Mouse (Mus musculus) lung, embryonic 14.5 days (tissue): Measurements from ENCODE around the gene Tmem256. TPM values are rescaled to one million over a fixed set of nuclear protein-coding genes. Genes with fewer than 3 reads are reported as not detected.
A peak's percentile ranks its signal among the peaks of the same experiment; 100 is the strongest.

Experiments used
- ATAC-seq: fragments of 200-750 bp; cut with Nextera tagmentation; 2 replicates; pipeline ENCODE4 v1.8.0; 2017; ENCODE audit warnings: mild to moderate bottlenecking, moderate TSS enrichment, moderate library complexity; ENCODE audit not compliant: insufficient read depth
- DNase-seq: peaks from one replicate; pipeline ENCODE4 v3.0.0-alpha.2; 2015
- H3K27ac ChIP-seq: fragments of 300-500 bp; sonication (generic); 2 replicates; pipeline ENCODE4 v1.5.1; 2014; ENCODE audit warnings: low read depth, mild to moderate bottlenecking, moderate library complexity
- H3K27me3 ChIP-seq: fragments of 300-500 bp; sonication (generic); 2 replicates; pipeline ENCODE4 v1.6.1; 2014; ENCODE audit warnings: low read length, control low read depth; ENCODE audit not compliant: insufficient read depth
- H3K36me3 ChIP-seq: fragments of 300-500 bp; sonication (generic); 2 replicates; pipeline ENCODE4 v1.6.1; 2014; ENCODE audit warnings: control low read depth; ENCODE audit not compliant: insufficient read depth
- H3K4me1 ChIP-seq: fragments of 300-500 bp; sonication (generic); 2 replicates; pipeline ENCODE4 v1.6.1; 2014; ENCODE audit warnings: antibody characterized with exemption, control low read depth; ENCODE audit not compliant: insufficient read depth
- H3K4me2 ChIP-seq: fragments of 300-500 bp; sonication (generic); 2 replicates; pipeline ENCODE4 v1.6.1; 2014; ENCODE audit warnings: mild to moderate bottlenecking
- H3K4me3 ChIP-seq: fragments of 300-500 bp; sonication (generic); 2 replicates; pipeline ENCODE4 v1.5.1; 2014; ENCODE audit warnings: low read depth, low read length
- H3K9ac ChIP-seq: fragments of 300-500 bp; sonication (generic); 2 replicates; pipeline ENCODE4 v1.6.1; 2014
- H3K9me3 ChIP-seq: fragments of 300-500 bp; sonication (generic); 2 replicates; pipeline ENCODE4 v1.6.1; 2016; ENCODE audit warnings: low read depth, low read length, control low read depth
- CTCF ChIP-seq: IDR thresholded peaks from 2 replicates; pipeline ENCODE4 v1.5.1; 2016; ENCODE audit warnings: antibody characterized with exemption, low read depth
- WGBS: fragments of 180-500 bp; shearing (Covaris S2); extraction: QIAGEN DNeasy Blood & Tissue Kit; methylation state at CpG from one replicate; pipeline ENCODE4 v1.1.7; 2014; 5-methylcytosine and 5-hydroxymethylcytosine counted together
- polyA plus RNA-seq: library from polyadenylated mRNA; unstranded; fragments of >200 nt; fragmentation: Nextera tagmentation; extraction: Ambion mirVana; gene quantifications from 2 replicates; pipeline ENCODE4 v1.2.1, GENCODE M21; 2014

Gene Tmem256
- polyA plus RNA-seq, 1 experiment from 2014 or later: 443 TPM

DNA sequence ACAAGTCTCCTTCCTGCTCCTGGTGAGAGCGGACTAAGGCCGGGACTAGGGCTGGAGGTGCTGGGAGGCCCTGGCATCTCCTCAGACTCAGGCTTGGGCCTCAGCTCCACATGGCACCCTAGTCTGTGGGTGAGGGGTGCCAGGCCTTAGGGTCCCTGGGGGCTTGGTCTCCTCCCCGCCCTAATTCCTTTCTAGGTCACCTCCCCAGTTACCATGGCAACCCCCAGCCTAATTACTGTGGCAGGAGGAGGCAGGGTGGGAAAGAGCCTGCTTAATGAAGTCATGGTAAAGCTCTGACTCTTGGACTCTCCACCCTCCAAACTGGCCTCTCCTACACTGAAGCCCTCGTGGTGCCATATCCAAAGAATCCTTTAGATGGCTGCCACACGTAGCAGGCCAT lies 9.5 kb upstream of the Tmem256 start:
- ATAC-seq: no peak
- TF ChIP-seq CTCF: no peak
- H3K4me3 ChIP-seq: no peak overlapping the region
- H3K9me3 ChIP-seq: no peaks in the 10 kb centered on the region
- H3K4me2 ChIP-seq: no peak overlapping the region
- no peak overlapping the region for H3K9ac ChIP-seq
- DNase-seq: no peak
- H3K27ac ChIP-seq: no peak overlapping the region
- H3K36me3 ChIP-seq: peaks cover 71% of the 10 kb centered on the region
- 73% methylated on average over 5 of the region's 5 CpGs for WGBS
- H3K27me3 ChIP-seq: peaks cover 4% of the 10 kb centered on the region; the same call in 1 of the 2 replicates
- H3K4me1 ChIP-seq: peaks cover 3% of the 10 kb centered on the region; the same call in 1 of the 2 replicates

DNA sequence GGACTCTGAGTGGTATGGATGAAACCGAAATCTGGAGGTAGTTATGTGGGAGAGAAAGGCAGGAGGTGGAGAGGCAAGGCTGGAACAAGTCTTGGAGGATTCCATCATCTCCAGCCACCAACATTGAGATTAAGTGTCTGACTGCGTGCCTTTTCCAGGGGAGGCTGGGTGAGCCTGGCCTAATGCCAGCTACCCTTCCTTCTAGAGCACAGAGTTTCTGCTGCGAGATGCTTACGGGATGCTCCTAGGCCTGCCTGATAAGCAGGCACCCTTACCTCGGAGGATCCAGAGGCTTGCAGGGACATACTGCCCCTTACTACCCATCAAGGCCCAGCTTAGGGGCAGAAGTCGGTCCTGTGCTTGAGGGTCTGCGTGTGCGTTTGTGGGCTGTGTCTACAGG lies 4.8 kb upstream of the Tmem256 start:
- no peak overlapping the region for H3K27ac ChIP-seq
- DNase-seq: no peak

DNA sequence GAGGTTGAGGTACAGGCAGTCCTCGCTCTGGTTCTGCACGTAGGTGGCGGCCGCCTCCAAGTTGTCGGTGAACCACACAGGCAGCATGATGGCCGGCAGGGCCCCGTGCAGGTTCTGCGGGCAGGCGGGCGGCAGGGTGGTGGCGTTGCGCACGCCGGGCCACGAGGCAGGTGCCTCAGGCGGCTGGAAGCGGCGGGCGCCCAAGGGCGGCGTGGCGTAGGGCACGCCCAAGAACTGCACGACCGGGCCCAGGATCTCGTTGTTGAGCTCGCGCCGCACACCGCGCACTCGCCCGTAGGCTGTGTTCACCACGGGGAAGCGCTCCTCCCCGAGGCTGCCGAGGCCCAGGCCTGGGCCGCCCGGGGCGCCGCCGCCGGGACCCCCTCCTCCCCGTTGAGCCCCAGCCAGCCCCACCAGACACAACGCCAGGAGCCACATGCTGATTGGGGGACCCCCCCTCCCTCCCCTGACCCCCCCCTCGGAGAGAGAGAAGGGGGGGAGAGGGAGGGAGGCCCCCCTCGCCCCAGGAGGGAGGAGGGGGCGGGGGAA lies 4.2 kb upstream of the Tmem256 start:
- no peak overlapping the region for H3K27ac ChIP-seq
- peaks cover 14% of the 10 kb centered on the region; the same call in 1 of the 2 replicates for H3K27me3 ChIP-seq
- ATAC-seq: no peak
- WGBS: 8% methylated on average over 46 of the region's 48 CpGs
- no peaks in the 10 kb centered on the region for H3K9me3 ChIP-seq
- peaks cover 27% of the 10 kb centered on the region for H3K36me3 ChIP-seq
- peak overlapping the region; percentile 55 for H3K9ac ChIP-seq
- peaks cover 16% of the 10 kb centered on the region; the same call in 1 of the 2 replicates for H3K4me1 ChIP-seq
- TF ChIP-seq CTCF: no peak
- H3K4me3 ChIP-seq: peak overlapping the region; percentile 73
- peak overlapping the region; percentile 75 for H3K4me2 ChIP-seq
- peak; percentile 60 for DNase-seq

More for the DNA sequence above, 4.8 kb upstream of the Tmem256 start:
- Histone ChIP-seq H3K27me3 (peaks cover 14% of the 10 kb centered on the region; the same call in 1 of the 2 replicates), H3K4me3 (peak overlapping the region; percentile 73), H3K4me2 (peak overlapping the region; percentile 75), H3K9me3 (no peaks in the 10 kb centered on the region), H3K36me3 (peaks cover 32% of the 10 kb centered on the region), H3K4me1 (peaks cover 16% of the 10 kb centered on the region; the same call in 1 of the 2 replicates), H3K9ac (peak overlapping the region; percentile 55)
- no peak for ATAC-seq
- no peak for TF ChIP-seq CTCF
- 51% methylated on average over 8 of the region's 8 CpGs for WGBS

DNA sequence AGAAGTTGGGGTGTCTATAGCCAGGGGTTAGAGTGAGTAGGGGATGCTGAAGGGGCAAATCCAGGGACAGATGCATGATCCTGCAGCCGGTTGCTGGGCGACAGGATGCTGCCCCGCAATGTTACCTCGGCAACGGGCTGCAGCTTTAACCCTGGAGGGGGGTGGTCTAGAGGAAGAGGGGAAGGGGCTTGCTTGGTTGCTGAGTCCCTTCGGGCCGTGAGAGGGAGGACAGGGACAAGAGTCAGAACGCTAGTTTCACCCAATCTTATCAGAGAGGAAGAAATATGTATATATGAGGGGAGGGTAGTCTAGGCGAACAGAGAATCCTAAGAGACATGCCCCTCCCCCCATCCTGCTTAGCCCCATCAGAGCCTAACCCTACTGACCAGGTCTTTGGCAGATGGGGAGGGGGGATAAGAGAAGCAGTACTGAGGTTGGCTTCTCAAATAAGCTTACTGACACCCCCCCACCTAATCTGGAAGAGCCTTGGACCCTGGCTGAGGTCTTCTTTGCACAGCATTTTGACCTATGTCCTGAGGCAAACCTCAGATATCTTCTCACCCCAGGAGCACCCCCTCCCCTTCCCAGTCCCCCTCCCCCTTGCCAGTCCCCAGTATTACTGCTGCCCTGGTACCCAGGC lies 2.9 kb upstream of the Tmem256 start:
- no peak for TF ChIP-seq CTCF
- H3K27ac ChIP-seq: no peak overlapping the region
- H3K9me3 ChIP-seq: no peaks in the 10 kb centered on the region
- H3K4me3 ChIP-seq: peak overlapping the region; percentile 73; the same call in 1 of the 2 replicates
- DNase-seq: no peak
- H3K27me3 ChIP-seq: peaks cover 14% of the 10 kb centered on the region; the same call in 1 of the 2 replicates
- peaks cover 21% of the 10 kb centered on the region for H3K36me3 ChIP-seq
- peak overlapping the region; percentile 75 for H3K4me2 ChIP-seq
- H3K4me1 ChIP-seq: peaks cover 19% of the 10 kb centered on the region; the same call in 1 of the 2 replicates
- 8% methylated on average over 9 of the region's 9 CpGs for WGBS
- H3K9ac ChIP-seq: peak overlapping the region; percentile 20
- no peak for ATAC-seq

DNA sequence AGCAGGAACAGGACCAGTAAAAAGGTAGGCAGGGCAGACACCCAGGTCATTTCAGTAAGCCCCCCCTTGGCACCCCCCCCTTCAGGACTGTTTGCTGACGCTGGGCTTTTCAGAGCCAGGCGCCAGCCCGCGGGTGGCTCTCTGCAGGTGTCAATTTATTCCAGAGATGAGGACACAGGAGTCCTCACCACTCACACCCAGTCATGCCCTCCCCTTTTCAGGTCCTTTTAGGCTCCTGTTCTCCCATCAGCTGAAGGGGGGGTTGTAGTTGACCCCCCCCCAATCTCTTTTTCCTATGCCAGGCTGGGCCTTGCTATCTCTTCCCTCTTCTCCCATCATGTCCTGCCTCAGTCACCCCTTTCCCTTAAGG lies 2.4 kb upstream of the Tmem256 start:
- peak overlapping the region; percentile 75 for H3K4me2 ChIP-seq
- peak overlapping the region; percentile 73 for H3K4me3 ChIP-seq
- H3K9ac ChIP-seq: peak overlapping the region; percentile 20; the same call in 1 of the 2 replicates
- no peaks in the 10 kb centered on the region for H3K9me3 ChIP-seq
- peaks cover 21% of the 10 kb centered on the region for H3K36me3 ChIP-seq
- 8% methylated on average over 3 of the region's 4 CpGs for WGBS
- H3K4me1 ChIP-seq: peaks cover 19% of the 10 kb centered on the region; the same call in 1 of the 2 replicates
- H3K27ac ChIP-seq: no peak overlapping the region
- DNase-seq (no peak), ATAC-seq (no peak)
- TF ChIP-seq CTCF: no peak
- H3K27me3 ChIP-seq: peaks cover 14% of the 10 kb centered on the region; the same call in 1 of the 2 replicates

DNA sequence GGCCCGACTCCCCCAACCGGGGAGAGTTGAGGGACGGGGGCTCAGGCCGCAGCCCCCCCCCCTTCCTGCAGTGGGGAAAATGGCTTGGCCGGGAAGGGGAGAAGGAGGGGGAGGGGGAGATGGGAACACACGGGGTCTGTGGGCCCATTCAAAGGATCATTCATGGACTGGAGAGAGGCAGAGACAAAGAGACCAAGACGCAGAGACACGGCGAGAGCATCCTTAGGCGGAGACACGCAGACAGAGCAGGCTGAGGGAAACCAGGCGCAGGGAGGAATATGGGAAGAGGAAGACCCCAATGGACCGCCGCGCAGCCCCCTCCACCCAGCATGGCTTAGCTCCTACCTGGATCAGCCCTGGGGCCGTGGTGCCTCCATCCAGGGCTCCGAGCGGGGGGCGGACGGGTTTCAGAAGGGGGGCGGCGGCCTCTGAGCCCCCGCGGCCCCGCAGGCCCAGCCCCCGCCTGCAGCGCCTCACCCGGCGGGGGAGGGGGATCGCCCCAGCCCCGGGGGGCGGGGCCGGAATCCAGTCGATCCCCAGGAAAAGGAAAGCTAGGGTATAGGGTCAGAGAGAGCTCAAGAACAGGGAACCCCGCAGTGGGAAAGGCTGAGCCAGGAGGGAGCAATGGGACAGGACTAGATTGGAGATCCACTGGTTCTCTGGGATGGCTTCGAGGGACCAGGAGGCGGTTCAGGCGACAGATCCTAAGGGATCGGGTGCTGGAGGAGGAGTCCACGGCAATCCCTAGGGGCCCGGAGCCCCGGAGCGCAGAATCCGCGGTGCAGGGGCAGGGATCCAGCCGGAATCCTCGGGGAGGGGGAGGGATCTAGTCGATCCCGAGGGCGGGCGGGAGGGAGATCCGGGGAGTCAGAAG lies 1.4 kb upstream of the Tmem256 start:
- 1% methylated on average over 52 of the region's 52 CpGs for whole genome bisulfite sequencing
- peak; percentile 3; the same call in 1 of the 2 replicates for ATAC-seq

DNA sequence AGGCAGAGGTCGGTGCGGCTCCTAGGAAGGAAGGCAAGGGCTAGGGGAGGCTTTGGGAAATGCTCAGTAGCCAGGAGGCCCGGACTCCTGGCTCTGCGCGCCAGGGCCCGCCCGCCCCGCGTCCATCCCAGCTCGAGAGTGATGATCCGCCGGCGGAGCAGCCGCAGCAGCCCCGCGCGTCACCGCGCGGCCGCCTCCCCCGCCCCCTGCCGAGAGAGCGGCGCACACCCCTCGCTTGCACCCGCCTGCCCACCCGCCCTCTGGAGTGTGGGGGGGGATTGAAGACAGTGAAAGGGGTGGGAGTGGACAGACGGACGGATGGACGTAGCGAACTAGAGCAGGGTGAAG lies 736 bp upstream of the Tmem256 start, which contains the start of gene Nlgn2:
Gene Nlgn2, minus strand, starts transcription at position 181 of the 348 bp plus-strand sequence.
- peak within 1 kb of the TSS; percentile 75 for H3K4me2 ChIP-seq
- peak within 1 kb of the TSS; percentile 80 for H3K9ac ChIP-seq
- H3K4me1 ChIP-seq: peaks cover 19% of the 10 kb centered on the region; the same call in 1 of the 2 replicates
- H3K27ac ChIP-seq: peak within 1 kb of the TSS; percentile 92
- peaks cover 14% of the 10 kb centered on the region; the same call in 1 of the 2 replicates for H3K27me3 ChIP-seq
- TF ChIP-seq CTCF: peak; percentile 17; the same call in 1 of the 2 replicates
- no peak for ATAC-seq
- H3K9me3 ChIP-seq: no peaks in the 10 kb centered on the region
- H3K4me3 ChIP-seq: peak within 1 kb of the TSS; percentile 73
- peaks cover 14% of the 10 kb centered on the region for H3K36me3 ChIP-seq
- no peak for DNase-seq
- 0% methylated on average over 32 of the region's 32 CpGs for WGBS

More for the DNA sequence above, 1.4 kb upstream of the Tmem256 start:
- DNase-seq: peak; percentile 72
- peak overlapping the region; percentile 92 for H3K27ac ChIP-seq
- no peaks in the 10 kb centered on the region for H3K9me3 ChIP-seq
- peaks cover 19% of the 10 kb centered on the region; the same call in 1 of the 2 replicates for H3K4me1 ChIP-seq
- peak overlapping the region; percentile 74 for H3K9ac ChIP-seq
- TF ChIP-seq CTCF: no peak
- peak overlapping the region; percentile 73 for H3K4me3 ChIP-seq
- H3K27me3 ChIP-seq: peaks cover 14% of the 10 kb centered on the region; the same call in 1 of the 2 replicates
- peak overlapping the region; percentile 75 for H3K4me2 ChIP-seq
- H3K36me3 ChIP-seq: peaks cover 21% of the 10 kb centered on the region
